Mouse (Mus musculus): ENCODE measurements around the gene Fgfrl1. TPM values are rescaled to one million over a fixed set of nuclear protein-coding genes. Genes with fewer than 3 reads are reported as not detected.
A peak's percentile ranks its signal among the peaks of the same experiment; 100 is the strongest.

Gene Fgfrl1
- polyA plus RNA-seq, 1 experiment from 2014 or later: 16.3 TPM

- no peak for DNase-seq (ENCODE audit: low spot score)
These were observed 36.1 kb upstream of the Fgfrl1 start for GRCm38 (mm10) chr5:108655891-108656650.

DNA sequence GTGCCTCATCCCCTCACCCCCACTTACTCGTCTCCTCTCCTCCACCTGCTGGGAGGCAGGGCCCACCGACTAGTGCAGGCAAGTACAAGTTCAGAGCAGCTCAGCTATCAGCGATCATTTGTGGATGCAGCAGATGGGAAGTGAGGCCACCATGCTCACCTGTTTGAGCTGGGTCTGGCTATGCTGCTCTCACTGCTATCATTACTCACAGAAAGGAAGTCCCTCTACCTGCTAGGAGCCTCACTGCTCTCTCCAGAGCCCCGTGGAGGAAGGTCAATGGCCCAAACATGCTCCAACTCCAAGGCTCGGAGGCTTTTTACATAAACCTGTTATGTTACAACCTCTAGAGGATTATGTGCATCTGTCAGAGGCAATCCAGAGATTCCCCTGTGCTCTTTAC lies 34.8 kb upstream of the Fgfrl1 start:
- H3K27me3 ChIP-seq (ENCODE audit: insufficient read depth, poor library complexity, severe bottlenecking): 0 out of 2 replicates have a peak, but pooled peaks cover under 1% of the 10 kb centered on the region
- no peak overlapping the region for H3K4me3 ChIP-seq
- 74% methylated on average over 5 of the region's 5 CpGs for whole genome bisulfite sequencing
- DNase-seq (ENCODE audit: low spot score): no peak
- no peaks in the 10 kb centered on the region for H3K9me3 ChIP-seq
- no peak overlapping the region for H3K27ac ChIP-seq
- H3K36me3 ChIP-seq: peaks cover 56% of the 10 kb centered on the region
- peaks cover 29% of the 10 kb centered on the region for H3K4me1 ChIP-seq (replicated peaks)

More at GRCm38 (mm10) chr5:108655891-108656650, 36.1 kb upstream of the Fgfrl1 start:
- H3K4me3 ChIP-seq: no peak overlapping the region
- H3K27ac ChIP-seq: no peak overlapping the region
- 93% methylated on average over 15 of the region's 15 CpGs for WGBS
- H3K4me1 ChIP-seq (replicated peaks): peaks cover 28% of the 10 kb centered on the region
- peaks cover 65% of the 10 kb centered on the region for H3K36me3 ChIP-seq
- no peaks in the 10 kb centered on the region for H3K27me3 ChIP-seq (ENCODE audit: insufficient read depth, poor library complexity, severe bottlenecking)
- no peaks in the 10 kb centered on the region for H3K9me3 ChIP-seq

GRCm38 (mm10) chr5:108658611-108659010 lies 33.6 kb upstream of the Fgfrl1 start:
- no peak overlapping the region for H3K4me3 ChIP-seq
- peaks cover 29% of the 10 kb centered on the region for H3K4me1 ChIP-seq (replicated peaks)
- peaks cover 5% of the 10 kb centered on the region; the same call in 1 of the 2 replicates for H3K27me3 ChIP-seq (ENCODE audit: insufficient read depth, poor library complexity, severe bottlenecking)
- 78% methylated on average over 1 of the region's 1 CpGs for WGBS
- H3K36me3 ChIP-seq: peaks cover 44% of the 10 kb centered on the region
- DNase-seq (ENCODE audit: low spot score): no peak
- H3K27ac ChIP-seq: no peak overlapping the region
- H3K9me3 ChIP-seq: no peaks in the 10 kb centered on the region

GRCm38 (mm10) chr5:108659698-108660631 lies 32.2 kb upstream of the Fgfrl1 start, which contains the start of gene Idua:
Gene Idua (plus strand): TSS chr5:108660331.
- Histone ChIP-seq H3K27ac (peak within 1 kb of the TSS; percentile 91), H3K27me3 (ENCODE audit: insufficient read depth, poor library complexity, severe bottlenecking) (peaks cover 9% of the 10 kb centered on the region; the same call in 1 of the 2 replicates), H3K4me1 (replicated peaks) (peaks cover 29% of the 10 kb centered on the region), H3K36me3 (peaks cover 31% of the 10 kb centered on the region), H3K9me3 (no peaks in the 10 kb centered on the region), H3K4me3 (peak within 1 kb of the TSS; percentile 87)
- WGBS: 11% methylated on average over 24 of the region's 24 CpGs
- no peak for DNase-seq (ENCODE audit: low spot score)

- Histone ChIP-seq H3K4me1 (replicated peaks) (peaks cover 29% of the 10 kb centered on the region), H3K36me3 (peaks cover 23% of the 10 kb centered on the region), H3K27ac (peak overlapping the region; percentile 91), H3K27me3 (ENCODE audit: insufficient read depth, poor library complexity, severe bottlenecking) (peaks cover 9% of the 10 kb centered on the region; the same call in 1 of the 2 replicates), H3K9me3 (no peaks in the 10 kb centered on the region), H3K4me3 (peak overlapping the region; percentile 87)
- DNase-seq (ENCODE audit: low spot score): peak; percentile 89
- WGBS: 11% methylated on average over 36 of the region's 36 CpGs
These were observed 31.4 kb upstream of the Fgfrl1 start for GRCm38 (mm10) chr5:108660632-108661268.

- peaks cover 9% of the 10 kb centered on the region; the same call in 1 of the 2 replicates for H3K27me3 ChIP-seq (ENCODE audit: insufficient read depth, poor library complexity, severe bottlenecking)
- 87% methylated on average over 4 of the region's 4 CpGs for WGBS
- no peak overlapping the region for H3K4me3 ChIP-seq
- DNase-seq (ENCODE audit: low spot score): no peak
- H3K36me3 ChIP-seq: peaks cover 4% of the 10 kb centered on the region; the same call in 1 of the 2 replicates
- no peaks in the 10 kb centered on the region for H3K9me3 ChIP-seq
- no peak overlapping the region for H3K27ac ChIP-seq
- peaks cover 29% of the 10 kb centered on the region for H3K4me1 ChIP-seq (replicated peaks)
These were observed 29.4 kb upstream of the Fgfrl1 start for GRCm38 (mm10) chr5:108662772-108663171.

DNA sequence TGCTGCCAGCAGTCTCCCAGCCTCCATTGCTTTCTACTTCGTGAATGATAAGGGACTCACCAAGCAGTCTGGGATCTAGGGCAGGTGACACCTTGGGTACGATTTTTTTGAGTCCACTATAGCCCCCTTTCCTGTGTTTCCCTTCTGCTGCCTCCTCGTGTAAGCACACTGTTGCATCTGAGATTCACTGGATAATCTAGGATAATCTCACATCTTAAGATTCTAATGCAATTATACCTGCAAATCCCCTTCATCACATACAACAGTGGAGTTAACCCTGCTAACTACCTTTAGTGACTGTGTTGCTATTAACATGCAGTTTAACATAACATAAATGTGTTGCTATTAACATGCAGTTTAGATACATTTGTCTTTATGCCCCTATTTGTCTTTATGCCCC lies 27.1 kb upstream of the Fgfrl1 start:
- no peak overlapping the region for H3K4me3 ChIP-seq
- DNase-seq (ENCODE audit: low spot score): no peak
- WGBS: 46% methylated on average over 3 of the region's 3 CpGs
- no peak overlapping the region for H3K27ac ChIP-seq
- H3K36me3 ChIP-seq: no peaks in the 10 kb centered on the region
- H3K27me3 ChIP-seq (ENCODE audit: insufficient read depth, poor library complexity, severe bottlenecking): peaks cover 9% of the 10 kb centered on the region; the same call in 1 of the 2 replicates
- no peaks in the 10 kb centered on the region for H3K9me3 ChIP-seq
- H3K4me1 ChIP-seq (replicated peaks): peaks cover 24% of the 10 kb centered on the region

DNA sequence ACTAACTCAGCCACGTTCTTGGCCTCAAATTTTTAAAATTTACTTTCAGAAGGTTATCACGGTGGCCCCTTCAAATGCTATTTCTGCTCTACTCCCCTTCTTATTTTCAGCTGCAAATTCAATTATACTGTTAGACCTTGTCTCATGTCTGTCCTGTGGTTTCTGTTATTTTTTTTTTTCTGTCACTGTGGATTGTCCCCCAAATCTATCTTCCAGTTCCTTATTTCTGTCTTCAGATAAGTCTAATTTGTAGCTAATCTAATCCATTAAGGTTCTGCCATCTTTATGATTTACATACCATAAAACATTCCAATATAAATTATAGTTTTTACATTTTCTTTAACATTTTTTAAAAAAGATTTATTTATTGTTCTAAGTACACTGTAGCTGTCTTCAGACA lies 24.8 kb upstream of the Fgfrl1 start:
- Histone ChIP-seq H3K27me3 (ENCODE audit: insufficient read depth, poor library complexity, severe bottlenecking) (peaks cover 9% of the 10 kb centered on the region; the same call in 1 of the 2 replicates), H3K36me3 (peaks cover 11% of the 10 kb centered on the region), H3K9me3 (no peaks in the 10 kb centered on the region), H3K4me3 (no peak overlapping the region), H3K4me1 (replicated peaks) (peaks cover 21% of the 10 kb centered on the region), H3K27ac (no peak overlapping the region)
- WGBS: 80% methylated on average over 2 of the region's 2 CpGs
- no peak for DNase-seq (ENCODE audit: low spot score)

- H3K36me3 ChIP-seq: peaks cover 18% of the 10 kb centered on the region
- no peak for DNase-seq (ENCODE audit: low spot score)
- H3K9me3 ChIP-seq: no peaks in the 10 kb centered on the region
- peak overlapping the region; percentile 94 for H3K27ac ChIP-seq
- peak overlapping the region; percentile 68 for H3K4me3 ChIP-seq
- 0 out of 2 replicates have a peak, but pooled peaks cover 4% of the 10 kb centered on the region for H3K27me3 ChIP-seq (ENCODE audit: insufficient read depth, poor library complexity, severe bottlenecking)
- peaks cover 21% of the 10 kb centered on the region for H3K4me1 ChIP-seq (replicated peaks)
- WGBS: 16% methylated on average over 3 of the region's 3 CpGs
These were observed 23.7 kb upstream of the Fgfrl1 start for GRCm38 (mm10) chr5:108668387-108668932.

- peak within 1 kb of the TSS; percentile 94 for H3K27ac ChIP-seq
- H3K27me3 ChIP-seq (ENCODE audit: insufficient read depth, poor library complexity, severe bottlenecking): 0 out of 2 replicates have a peak, but pooled peaks cover 4% of the 10 kb centered on the region
- DNase-seq (ENCODE audit: low spot score): peak; percentile 85
- peaks cover 21% of the 10 kb centered on the region for H3K4me1 ChIP-seq (replicated peaks)
- WGBS: 8% methylated on average over 43 of the region's 43 CpGs
- peaks cover 22% of the 10 kb centered on the region for H3K36me3 ChIP-seq
- no peaks in the 10 kb centered on the region for H3K9me3 ChIP-seq
- peak within 1 kb of the TSS; percentile 68 for H3K4me3 ChIP-seq
These were observed 22.9 kb upstream of the Fgfrl1 start, which contains the start of gene Dgkq for GRCm38 (mm10) chr5:108668977-108669936. Gene Dgkq (minus strand): TSS chr5:108669672.

DNA sequence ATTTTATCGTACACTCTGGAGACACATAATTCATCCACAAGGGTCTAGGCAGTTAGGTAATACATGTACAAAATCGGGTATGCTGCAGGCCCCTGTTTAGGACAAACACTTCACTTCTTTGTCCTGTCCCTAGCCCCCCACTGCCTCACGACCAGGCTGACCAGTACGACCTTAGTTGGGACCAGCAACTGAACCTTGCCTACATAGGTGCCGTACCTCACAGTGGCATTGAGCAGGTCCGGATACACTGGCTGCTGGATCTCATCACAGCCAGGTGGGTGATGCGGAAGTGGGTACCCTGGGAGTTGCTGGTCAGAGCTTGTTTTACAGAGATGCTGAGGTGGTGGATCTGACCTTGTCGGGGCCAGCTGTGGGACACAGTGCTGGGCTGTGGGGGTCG lies 22.2 kb upstream of the Fgfrl1 start:
- H3K36me3 ChIP-seq: peaks cover 22% of the 10 kb centered on the region
- WGBS: 83% methylated on average over 9 of the region's 9 CpGs
- no peaks in the 10 kb centered on the region for H3K27me3 ChIP-seq (ENCODE audit: insufficient read depth, poor library complexity, severe bottlenecking)
- DNase-seq (ENCODE audit: low spot score): no peak
- peak overlapping the region; percentile 94; the same call in 1 of the 2 replicates for H3K27ac ChIP-seq
- H3K4me3 ChIP-seq: peak overlapping the region; percentile 68; the same call in 1 of the 2 replicates
- peaks cover 21% of the 10 kb centered on the region for H3K4me1 ChIP-seq (replicated peaks)
- no peaks in the 10 kb centered on the region for H3K9me3 ChIP-seq
